Mouse (Mus musculus) stomach, postnatal 0 days (tissue): ENCODE measurements around the gene Pax8.

ENCODE experiments used
- CTCF ChIP-seq: IDR thresholded peaks from 2 replicates; pipeline ENCODE4 v1.5.1; 2016; ENCODE audit warnings: antibody characterized with exemption, low read depth, mild to moderate bottlenecking, moderate library complexity
- EP300 ChIP-seq: optimal IDR thresholded peaks from 2 replicates; pipeline ENCODE3; 2016; ENCODE audit warnings: antibody characterized with exemption

DNA sequence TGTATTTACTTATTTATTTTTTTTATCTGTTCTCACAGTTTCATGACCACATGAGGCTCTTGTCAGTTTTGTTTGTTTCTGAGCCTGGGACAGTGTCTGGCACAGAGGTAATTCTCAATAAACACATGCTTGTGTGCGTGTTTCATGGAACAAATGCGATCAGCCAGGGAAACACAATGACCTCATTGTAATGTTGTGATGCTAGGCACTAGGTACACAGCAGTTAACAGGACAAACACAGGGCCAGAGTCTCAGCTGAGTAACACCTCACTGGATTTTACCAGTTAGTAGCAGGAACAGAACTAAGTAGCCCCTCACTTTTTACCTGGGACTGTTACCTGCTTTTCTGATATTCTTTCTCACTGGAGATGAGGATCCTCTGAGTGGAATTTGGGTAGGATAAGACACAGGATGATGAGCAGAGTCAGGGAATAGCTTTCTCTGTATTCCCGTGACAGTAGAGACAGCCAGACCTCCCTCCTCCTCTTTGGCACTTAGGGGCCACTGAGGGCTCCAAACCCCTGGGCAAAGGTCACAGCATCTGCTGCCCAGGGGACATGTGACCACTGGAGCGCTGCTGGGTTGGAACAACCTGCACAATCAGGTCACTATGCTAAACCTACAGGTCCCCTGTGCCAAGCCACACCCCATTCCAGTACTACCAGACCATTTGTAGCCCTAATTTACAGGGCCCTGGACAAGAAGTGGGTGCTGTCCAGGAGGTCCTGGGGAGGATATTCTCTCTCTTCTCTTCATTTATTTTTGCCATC lies 11.8 kb upstream of the Pax8 start:
- TF ChIP-seq CTCF (no peak), EP300 (no peak)
